8 mouse cellular contexts compared by ENCODE assay signal in the genomic region with DNA sequence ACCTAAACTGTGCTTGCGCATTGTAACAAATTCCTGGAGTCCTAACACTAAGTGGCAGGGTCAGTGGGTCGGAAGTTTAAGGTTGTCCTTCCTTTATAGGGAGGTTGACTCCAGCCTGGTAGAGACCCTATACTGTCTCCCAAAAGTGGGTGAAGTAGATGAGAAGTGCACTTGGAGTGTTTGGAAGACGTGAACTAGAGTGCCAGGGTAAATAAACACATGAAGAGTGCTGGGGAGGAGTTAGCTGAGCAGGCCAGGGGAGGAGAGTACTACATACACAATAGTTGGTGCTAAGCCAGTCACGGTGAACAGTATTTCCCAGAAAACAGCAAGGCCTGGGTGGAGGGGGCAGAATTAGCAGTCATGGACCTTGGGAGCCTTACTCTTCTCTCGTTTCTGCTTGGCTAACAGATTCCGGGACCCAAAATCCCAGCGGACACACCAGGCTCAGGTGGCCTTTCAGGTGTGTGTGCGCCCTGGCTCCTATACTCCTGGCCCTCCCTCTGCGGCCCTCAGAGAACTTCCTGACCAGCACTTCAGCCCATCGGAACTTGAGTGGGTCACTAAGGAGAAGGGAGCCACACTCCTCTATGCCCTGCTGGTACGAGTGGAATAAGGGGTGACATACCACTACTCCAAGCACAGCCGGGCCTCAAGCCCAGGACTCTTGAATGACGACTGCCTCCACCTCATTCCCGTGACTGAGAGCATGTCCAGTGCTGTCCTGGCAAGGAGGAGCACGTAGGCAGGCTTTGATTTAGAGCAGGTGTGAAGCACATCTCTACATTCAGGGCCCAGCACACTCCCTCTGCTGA. TPM values are rescaled to one million over a fixed set of nuclear protein-coding genes. Genes with fewer than 3 reads are reported as not detected.
DNase-seq lines count a peak whose midpoint lies in the region; ATAC-seq and TF ChIP-seq lines count a peak whose summit lies in the region.

No protein-coding gene starts in this region.

- peaks cover 2% of the 10 kb centered on the region for H3K36me3 ChIP-seq in testis, adult 2 months (ENCODE audit: control insufficient read depth, insufficient read depth, low read length)
- H3K36me3 ChIP-seq in forebrain, embryonic 15.5 days = peaks cover 83% of the 10 kb centered on the region
- H3K36me3 ChIP-seq in liver, embryonic 16.5 days (ENCODE audit: control insufficient read depth, insufficient read depth) = peaks cover 65% of the 10 kb centered on the region
- peaks cover 36% of the 10 kb centered on the region for H3K36me3 ChIP-seq in stomach, embryonic 16.5 days (ENCODE audit: control insufficient read depth, insufficient read depth, low read length)

- H3K9ac ChIP-seq in forebrain, embryonic 15.5 days (replicated peaks) = 0 out of 2 replicates have a peak overlapping the region, but pooled peaks have one; percentile 94
- H3K9ac ChIP-seq in liver, embryonic 16.5 days (ENCODE audit: low read depth, low read length) = peak overlapping the region; percentile 94
- peak overlapping the region; percentile 95 for H3K9ac ChIP-seq in stomach, embryonic 16.5 days (ENCODE audit: low read length)

- no peak for DNase-seq in testis, postnatal 10 days (ENCODE audit: low spot score)
- no peak for DNase-seq in right cerebral cortex, postnatal 10 days (ENCODE audit: low spot score in 2 of 2)
- DNase-seq in cerebellum, adult 11-12 months = no peak
- no peak for DNase-seq in ovary, adult 18-20 months (ENCODE audit: low spot score)

- no peaks in the 10 kb centered on the region for H3K9me3 ChIP-seq in forebrain, embryonic 15.5 days
- no peaks in the 10 kb centered on the region for H3K9me3 ChIP-seq in liver, embryonic 16.5 days (replicated peaks; ENCODE audit: control insufficient read depth, low read length)
- H3K9me3 ChIP-seq in stomach, embryonic 16.5 days (replicated peaks; ENCODE audit: control insufficient read depth, low read length) = no peaks in the 10 kb centered on the region

- peak overlapping the region; percentile 86 for H3K4me3 ChIP-seq in testis, adult 2 months (ENCODE audit: control insufficient read depth, low read depth, low read length)
- peak overlapping the region; percentile 86 for H3K4me3 ChIP-seq in forebrain, embryonic 15.5 days
- H3K4me3 ChIP-seq in liver, embryonic 16.5 days (ENCODE audit: low read depth, low read length) = peak overlapping the region; percentile 93
- H3K4me3 ChIP-seq in stomach, embryonic 16.5 days (replicated peaks; ENCODE audit: low read length) = peak overlapping the region; percentile 95

- ATAC-seq in forebrain, embryonic 15.5 days (replicated peaks) = peak; percentile 30
- ATAC-seq in liver, embryonic 16.5 days (ENCODE audit: low read depth) = no peak
- no peak for ATAC-seq in stomach, embryonic 16.5 days (ENCODE audit: insufficient read depth, low FRiP score)

- H3K4me1 ChIP-seq in testis, adult 2 months (ENCODE audit: control insufficient read depth, insufficient read depth, low read length) = peaks cover 10% of the 10 kb centered on the region
- peaks cover 29% of the 10 kb centered on the region for H3K4me1 ChIP-seq in forebrain, embryonic 15.5 days
- H3K4me1 ChIP-seq in liver, embryonic 16.5 days (ENCODE audit: control insufficient read depth, low read depth, low read length) = peaks cover 36% of the 10 kb centered on the region
- H3K4me1 ChIP-seq in stomach, embryonic 16.5 days (ENCODE audit: control insufficient read depth, insufficient read depth, low read length) = peaks cover 28% of the 10 kb centered on the region

- peak overlapping the region; percentile 91 for H3K4me2 ChIP-seq in forebrain, embryonic 15.5 days (replicated peaks)
- H3K4me2 ChIP-seq in liver, embryonic 16.5 days (ENCODE audit: low read depth, low read length) = peak overlapping the region; percentile 96
- peak overlapping the region; percentile 93 for H3K4me2 ChIP-seq in stomach, embryonic 16.5 days (ENCODE audit: low read depth, low read length)

- TF ChIP-seq CTCF in testis, adult 2 months (IDR thresholded peaks at IDR 0.05; ENCODE audit: control insufficient read depth, insufficient read depth, insufficient replicate concordance, low read depth, low read length) = no peak

- TF ChIP-seq POLR2A in testis, adult 2 months (IDR thresholded peaks at IDR 0.05; ENCODE audit: control insufficient read depth, low read depth, low read length) = no peak

- no peaks in the 10 kb centered on the region for H3K27me3 ChIP-seq in testis, adult 2 months (ENCODE audit: control insufficient read depth, insufficient read depth, low read length)
- no peaks in the 10 kb centered on the region for H3K27me3 ChIP-seq in forebrain, embryonic 15.5 days
- no peaks in the 10 kb centered on the region for H3K27me3 ChIP-seq in liver, embryonic 16.5 days (ENCODE audit: control insufficient read depth, insufficient read depth, low read depth, low read length)
- no peaks in the 10 kb centered on the region for H3K27me3 ChIP-seq in stomach, embryonic 16.5 days (ENCODE audit: control insufficient read depth, insufficient read depth, low read length)

- H3K27ac ChIP-seq in testis, adult 2 months (ENCODE audit: control insufficient read depth, insufficient read depth, low read depth, low read length) = peak overlapping the region; percentile 7; the same call in 1 of the 2 replicates
- H3K27ac ChIP-seq in forebrain, embryonic 15.5 days (replicated peaks) = peak overlapping the region; percentile 89
- peak overlapping the region; percentile 71 for H3K27ac ChIP-seq in liver, embryonic 16.5 days (ENCODE audit: low read length)
- 0 out of 2 replicates have a peak overlapping the region, but pooled peaks have one; percentile 88 for H3K27ac ChIP-seq in stomach, embryonic 16.5 days (ENCODE audit: low read length)

- WGBS in forebrain, embryonic 15.5 days = 80% methylated on average over 15 of the region's 15 CpGs
- 74% methylated on average over 15 of the region's 15 CpGs for WGBS in liver, embryonic 16.5 days (ENCODE audit: insufficient replicate concordance)
- WGBS in stomach, embryonic 16.5 days = 78% methylated on average over 15 of the region's 15 CpGs

RNA-seq across cellular contexts. Expression of a gene that starts 0.8 kb away (rescaled TPM):
- 290 and 295 TPM in 2 replicates for polyA plus RNA-seq in testis, adult 2 months (2012; rRNA removed)
- 79.6 and 92.2 TPM in 2 replicates for polyA plus RNA-seq in forebrain, embryonic 15.5 days (2015; fragmentation: Nextera tagmentation; extraction: Ambion mirVana)
- polyA plus RNA-seq in liver, embryonic 16.5 days (2015; fragmentation: Nextera tagmentation; extraction: Ambion mirVana) = 81.1 and 83.1 TPM in 2 replicates
- polyA plus RNA-seq in stomach, embryonic 16.5 days (2015; fragmentation: Nextera tagmentation; extraction: Ambion mirVana) = 61.6 and 63.4 TPM in 2 replicates

RNA-seq across cellular contexts. Expression of a gene that starts 8.8 kb away (rescaled TPM):
- 621 and 702 TPM in 2 replicates for polyA plus RNA-seq in testis, adult 2 months (2012; rRNA removed)
- polyA plus RNA-seq in forebrain, embryonic 15.5 days (2015; fragmentation: Nextera tagmentation; extraction: Ambion mirVana) = 1,167 and 1,257 TPM in 2 replicates
- polyA plus RNA-seq in liver, embryonic 16.5 days (2015; fragmentation: Nextera tagmentation; extraction: Ambion mirVana) = 1,065 and 1,134 TPM in 2 replicates
- polyA plus RNA-seq in stomach, embryonic 16.5 days (2015; fragmentation: Nextera tagmentation; extraction: Ambion mirVana) = 1,516 and 1,535 TPM in 2 replicates

RNA-seq across cellular contexts. Expression of a gene that starts 12.1 kb away (rescaled TPM):
- 57.7 and 61.1 TPM in 2 replicates for polyA plus RNA-seq in testis, adult 2 months (2012; rRNA removed)
- polyA plus RNA-seq in forebrain, embryonic 15.5 days (2015; fragmentation: Nextera tagmentation; extraction: Ambion mirVana) = 18.5 and 23.0 TPM in 2 replicates
- polyA plus RNA-seq in liver, embryonic 16.5 days (2015; fragmentation: Nextera tagmentation; extraction: Ambion mirVana) = 2.2 and 2.6 TPM in 2 replicates
- 7.5 TPM in 2 replicates for polyA plus RNA-seq in stomach, embryonic 16.5 days (2015; fragmentation: Nextera tagmentation; extraction: Ambion mirVana)

RNA-seq across cellular contexts. Expression of a gene that starts 12.1 kb away (rescaled TPM):
- polyA plus RNA-seq in testis, adult 2 months (2012; rRNA removed) = 124 and 125 TPM in 2 replicates
- polyA plus RNA-seq in forebrain, embryonic 15.5 days (2015; fragmentation: Nextera tagmentation; extraction: Ambion mirVana) = 19.9 and 20.7 TPM in 2 replicates
- 0.46 and 0.76 TPM in 2 replicates for polyA plus RNA-seq in liver, embryonic 16.5 days (2015; fragmentation: Nextera tagmentation; extraction: Ambion mirVana)
- 4.9 TPM in 2 replicates for polyA plus RNA-seq in stomach, embryonic 16.5 days (2015; fragmentation: Nextera tagmentation; extraction: Ambion mirVana)

RNA-seq across cellular contexts. Expression of a gene that starts 17.6 kb away (rescaled TPM):
- 4.0 and 4.9 TPM in 2 replicates for polyA plus RNA-seq in testis, adult 2 months (2012; rRNA removed)
- polyA plus RNA-seq in forebrain, embryonic 15.5 days (2015; fragmentation: Nextera tagmentation; extraction: Ambion mirVana) = 0.48 and 0.51 TPM in 2 replicates
- polyA plus RNA-seq in liver, embryonic 16.5 days (2015; fragmentation: Nextera tagmentation; extraction: Ambion mirVana) = 6.5 and 6.8 TPM in 2 replicates
- polyA plus RNA-seq in stomach, embryonic 16.5 days (2015; fragmentation: Nextera tagmentation; extraction: Ambion mirVana) = 4.0 and 5.1 TPM in 2 replicates

Comparison
In these comparisons a context has a peak if more than half of its experiments do, and no peak if none do; other contexts are left out.
1. H3K27ac ChIP-seq: peak in every context shown above with its lines; median percentile 89 in forebrain, embryonic 15.5 days; 88 in stomach, embryonic 16.5 days; 71 in liver, embryonic 16.5 days; 7 in testis, adult 2 months.